Comparison of ENCODE assay signal across 16 mouse cellular contexts in genomic region chr17:57218335-57218900, GRCm38 (mm10). TPM values are rescaled to one million over a fixed set of nuclear protein-coding genes. Genes with fewer than 3 reads are reported as not detected.
A peak's percentile ranks its signal among the peaks of the same experiment; 100 is the strongest.
DNase-seq lines count a peak whose midpoint lies in the region; ATAC-seq and TF ChIP-seq lines count a peak whose summit lies in the region.
"Had no signal": no experiment of that assay in that cellular context is flagged by ENCODE, and none has a peak within 500 bp of the region (broad histone marks: within the 10 kb centered on the region; RNA-seq: fewer than 3 reads in every experiment).

No protein-coding gene starts in this region.

- H3K27me3 ChIP-seq in liver, adult 2 months (ENCODE audit: control insufficient read depth, insufficient read depth, low read length): no peaks in the 10 kb centered on the region
- H3K27me3 ChIP-seq in liver, embryonic 11.5 days (replicated peaks; ENCODE audit: control insufficient read depth, insufficient read depth, low read length): no peaks in the 10 kb centered on the region
- H3K27me3 ChIP-seq: hindbrain, embryonic 15.5 days; Patski had no signal

- H3K4me1 ChIP-seq in liver, adult 2 months (ENCODE audit: control insufficient read depth, insufficient read depth, low read length): peaks cover 29% of the 10 kb centered on the region
- H3K4me1 ChIP-seq in liver, embryonic 11.5 days (replicated peaks; ENCODE audit: control insufficient read depth, insufficient read depth, low read length): no peaks in the 10 kb centered on the region
- H3K4me1 ChIP-seq: embryonic facial prominence, embryonic 12.5 days; heart, embryonic 12.5 days; hindbrain, embryonic 15.5 days had no signal

- no peak overlapping the region for H3K4me2 ChIP-seq in liver, embryonic 11.5 days
- H3K4me2 ChIP-seq: embryonic facial prominence, embryonic 12.5 days; heart, embryonic 12.5 days; hindbrain, embryonic 15.5 days had no signal

- no peak for TF ChIP-seq CTCF in gastrocnemius, adult 2 months (IDR thresholded peaks at IDR 0.05)
- no peak for TF ChIP-seq CTCF in liver, adult 2 months (IDR thresholded peaks at IDR 0.05; ENCODE audit: low read depth, low read length)

- no peak for ATAC-seq in liver, embryonic 11.5 days (replicated peaks; ENCODE audit: low FRiP score)

- 42% methylated on average over 12 of the region's 12 CpGs for WGBS in liver, adult 2 months
- WGBS in liver, embryonic 11.5 days: 63% methylated on average over 12 of the region's 12 CpGs

- H3K9ac ChIP-seq in liver, adult 2 months (ENCODE audit: low read depth, low read length): 0 out of 2 replicates have a peak overlapping the region, but pooled peaks have one; percentile 10
- H3K9ac ChIP-seq in liver, embryonic 11.5 days (ENCODE audit: low read depth, low read length): no peak overlapping the region
- H3K9ac ChIP-seq: embryonic facial prominence, embryonic 12.5 days; heart, embryonic 12.5 days; hindbrain, embryonic 15.5 days had no signal

- no peaks in the 10 kb centered on the region for H3K9me3 ChIP-seq in liver, embryonic 11.5 days (ENCODE audit: control insufficient read depth, low read length)
- H3K9me3 ChIP-seq: embryonic facial prominence, embryonic 12.5 days; heart, embryonic 12.5 days; hindbrain, embryonic 15.5 days had no signal

- peak; percentile 28 for DNase-seq in adrenal gland, postnatal 10 days
- no peak for DNase-seq in adrenal gland, adult 18-20 months (ENCODE audit: low spot score in 2 of 2)
- peak; percentile 14 for DNase-seq in gastrocnemius, adult 2 months
- no peak for DNase-seq in gastrocnemius, postnatal 25 days
- peak; percentile 40 for DNase-seq in liver, adult 2 months (ENCODE audit: extremely low read depth, low read depth, low spot score)
- DNase-seq in liver, embryonic 11.5 days (ENCODE audit: low spot score): no peak
- DNase-seq in urinary bladder, postnatal 4 days (ENCODE audit: low spot score in 2 of 2): peak; percentile 14 to 52
- no peak for DNase-seq in urinary bladder, postnatal 14 days (ENCODE audit: low spot score)
- DNase-seq: cerebellum, adult 11-12 months had no signal

- TF ChIP-seq POLR2A in liver, adult 2 months (IDR thresholded peaks at IDR 0.05; ENCODE audit: extremely low read depth, insufficient read depth, low read length): no peak

- intact Hi-C loops in gastrocnemius, adult 2 months (cut with DNase I): loop anchor here (2.0 kb wide), 1 partner anchor 66 kb away; no protein-coding TSS in a partner anchor

- H3K79me2 ChIP-seq in liver, adult 2 months (ENCODE audit: control insufficient read depth, insufficient read depth, low read length): no peaks in the 10 kb centered on the region

- no peak overlapping the region for H3K4me3 ChIP-seq in gastrocnemius, adult 2 months
- no peak overlapping the region for H3K4me3 ChIP-seq in liver, adult 2 months (ENCODE audit: insufficient read depth, low read depth, low read length)
- H3K4me3 ChIP-seq in liver, embryonic 11.5 days (ENCODE audit: low read depth, low read length): no peak overlapping the region
- H3K4me3 ChIP-seq: embryonic facial prominence, embryonic 12.5 days; heart, embryonic 12.5 days; hindbrain, embryonic 15.5 days had no signal

- no peak overlapping the region for H3K27ac ChIP-seq in gastrocnemius, adult 2 months
- H3K27ac ChIP-seq in liver, adult 2 months (replicated peaks; ENCODE audit: insufficient read depth, low read depth, low read length): no peak overlapping the region
- H3K27ac ChIP-seq in liver, embryonic 11.5 days (ENCODE audit: low read depth, low read length): no peak overlapping the region
- H3K27ac ChIP-seq: embryonic facial prominence, embryonic 12.5 days; hindbrain, embryonic 15.5 days had no signal

- peaks cover 88% of the 10 kb centered on the region for H3K36me3 ChIP-seq in liver, adult 2 months (ENCODE audit: control insufficient read depth, insufficient read depth, low read length)
- H3K36me3 ChIP-seq in liver, embryonic 11.5 days (ENCODE audit: control insufficient read depth, insufficient read depth, low read length): no peaks in the 10 kb centered on the region
- H3K36me3 ChIP-seq: embryonic facial prominence, embryonic 12.5 days; heart, embryonic 12.5 days; hindbrain, embryonic 15.5 days had no signal

RNA-seq across cellular contexts. Expression of gene C3, which starts 9.5 kb away (rescaled TPM):
- 100 to 1,000 TPM; 426 to 804 TPM for total RNA-seq in adrenal gland, postnatal 10 days (2021)
- 100 to 1,000 TPM; 184 to 696 TPM for total RNA-seq in adrenal gland, adult 18-20 months (2021)
- total RNA-seq in gastrocnemius, adult 2 months (2021): 10 to 100 TPM; 10.3 to 24.5 TPM
- 10 to 100 TPM in 1 of 2 experiments, 1 to 10 TPM in 1; 2.5 to 26.2 TPM for total RNA-seq in gastrocnemius, postnatal 25 days (2021)
- total RNA-seq in liver, adult 2 months (2014; rRNA removed): 5,384 and 7,708 TPM in 2 replicates
- 3,773 and 3,833 TPM in 2 replicates for polyA plus RNA-seq in liver, adult 2 months (2012; rRNA removed)
- 71.7 and 82.8 TPM in 2 replicates for polyA plus RNA-seq in liver, embryonic 11.5 days (2014; fragmentation: Nextera tagmentation; extraction: Ambion mirVana)

RNA-seq across cellular contexts. Expression of gene Tnfsf14, which starts 24.4 kb away (rescaled TPM):
- total RNA-seq in adrenal gland, postnatal 10 days (2021): under 1 TPM; 0.30 to 0.33 TPM
- under 1 TPM in 1 of 2 experiments, not detected in 1; 0.36 TPM for total RNA-seq in adrenal gland, adult 18-20 months (2021)
- not detected for total RNA-seq in gastrocnemius, adult 2 months (2021)
- total RNA-seq in gastrocnemius, postnatal 25 days (2021): not detected
- 0.27 and 0.28 TPM in 2 replicates for total RNA-seq in liver, adult 2 months (2014; rRNA removed)
- 0.42 and 0.75 TPM in 2 replicates for polyA plus RNA-seq in liver, adult 2 months (2012; rRNA removed)
- 0.73 and 1.2 TPM in 2 replicates for polyA plus RNA-seq in liver, embryonic 11.5 days (2014; fragmentation: Nextera tagmentation; extraction: Ambion mirVana)
- total RNA-seq: heart, postnatal 36 days had no signal
- polyA plus RNA-seq: cortical plate, adult 2 months; forebrain, embryonic 14.5 days; Patski had no signal

RNA-seq across cellular contexts. Expression of gene Gpr108, which starts 29.8 kb away (rescaled TPM):
- 10 to 100 TPM; 51.1 to 56.2 TPM for total RNA-seq in adrenal gland, postnatal 10 days (2021)
- total RNA-seq in adrenal gland, adult 18-20 months (2021): 10 to 100 TPM; 72.4 to 89.6 TPM
- total RNA-seq in gastrocnemius, adult 2 months (2021): 10 to 100 TPM; 24.0 to 24.4 TPM
- 10 to 100 TPM; 20.7 to 22.7 TPM for total RNA-seq in gastrocnemius, postnatal 25 days (2021)
- 10.7 and 11.7 TPM in 2 replicates for total RNA-seq in liver, adult 2 months (2014; rRNA removed)
- 19.3 and 23.7 TPM in 2 replicates for polyA plus RNA-seq in liver, adult 2 months (2012; rRNA removed)
- polyA plus RNA-seq in liver, embryonic 11.5 days (2014; fragmentation: Nextera tagmentation; extraction: Ambion mirVana): 26.5 and 30.7 TPM in 2 replicates

RNA-seq across cellular contexts. Expression of gene Trip10, which starts 30.8 kb away (rescaled TPM):
- 10 to 100 TPM; 39.2 to 56.6 TPM for total RNA-seq in adrenal gland, postnatal 10 days (2021)
- 10 to 100 TPM; 53.4 to 61.0 TPM for total RNA-seq in adrenal gland, adult 18-20 months (2021)
- 100 to 1,000 TPM; 170 to 176 TPM for total RNA-seq in gastrocnemius, adult 2 months (2021)
- total RNA-seq in gastrocnemius, postnatal 25 days (2021): 100 to 1,000 TPM; 132 to 134 TPM
- total RNA-seq in liver, adult 2 months (2014; rRNA removed): 4.6 and 5.1 TPM in 2 replicates
- 4.8 and 7.2 TPM in 2 replicates for polyA plus RNA-seq in liver, adult 2 months (2012; rRNA removed)
- 25.5 and 25.9 TPM in 2 replicates for polyA plus RNA-seq in liver, embryonic 11.5 days (2014; fragmentation: Nextera tagmentation; extraction: Ambion mirVana)

Comparison
In these comparisons a context has a peak if more than half of its experiments do, and no peak if none do; other contexts are left out.
1. DNase-seq: peak in adrenal gland, postnatal 10 days (single experiment), gastrocnemius, adult 2 months (single experiment), liver, adult 2 months (single experiment) and urinary bladder, postnatal 4 days (2 of 2); none in adrenal gland, adult 18-20 months (0 of 2), gastrocnemius, postnatal 25 days (single experiment), liver, embryonic 11.5 days (single experiment) and urinary bladder, postnatal 14 days (single experiment).
2. RNA of gene C3, which starts 9.5 kb away (total RNA-seq): 5,384 to 7,708 TPM in liver, adult 2 months, 426 to 804 TPM in adrenal gland, postnatal 10 days and 184 to 696 TPM in adrenal gland, adult 18-20 months; 2.5 to 26.2 TPM in gastrocnemius, postnatal 25 days and 10.3 to 24.5 TPM in gastrocnemius, adult 2 months; every median in the first group is over 4 times any median in the second.